In genomic region chr13:47693815-47694214, GRCm38 (mm10) we compare ENCODE assay signal across 27 mouse cellular contexts.
DNase-seq lines count a peak whose midpoint lies in the region; ATAC-seq and TF ChIP-seq lines count a peak whose summit lies in the region.
"Had no signal": no experiment of that assay in that cellular context is flagged by ENCODE, and none has a peak within 500 bp of the region (broad histone marks: within the 10 kb centered on the region; RNA-seq: fewer than 3 reads in every experiment).

No protein-coding gene starts in this region.

- H3K4me1 ChIP-seq in heart, embryonic 11.5 days (ENCODE audit: control insufficient read depth, insufficient read depth, low read length): no peaks in the 10 kb centered on the region
- no peaks in the 10 kb centered on the region for H3K4me1 ChIP-seq in liver, embryonic 11.5 days (replicated peaks; ENCODE audit: control insufficient read depth, insufficient read depth, low read length)
- no peaks in the 10 kb centered on the region for H3K4me1 ChIP-seq in liver, embryonic 14.5 days (replicated peaks; ENCODE audit: control insufficient read depth in 2 of 2, insufficient read depth in 2 of 2, low read length in 1 of 2)
- H3K4me1 ChIP-seq in liver, postnatal 0 days (ENCODE audit: insufficient read depth): 0 out of 2 replicates have a peak, but pooled peaks cover 4% of the 10 kb centered on the region
- H3K4me1 ChIP-seq: forebrain, embryonic 10.5 days; forebrain, embryonic 13.5 days; heart, embryonic 12.5 days; heart, embryonic 15.5 days; hindbrain, embryonic 10.5 days; hindbrain, embryonic 13.5 days had no signal

- WGBS in heart, embryonic 11.5 days (ENCODE audit: insufficient replicate concordance): 85% methylated on average over 14 of the region's 14 CpGs
- 79% methylated on average over 14 of the region's 14 CpGs for WGBS in liver, embryonic 11.5 days
- WGBS in liver, embryonic 14.5 days (ENCODE audit: insufficient replicate concordance): 65% methylated on average over 14 of the region's 14 CpGs
- 56% methylated on average over 14 of the region's 14 CpGs for WGBS in liver, postnatal 0 days (ENCODE audit: insufficient replicate concordance)

- no peak overlapping the region for H3K27ac ChIP-seq in heart, embryonic 11.5 days (ENCODE audit: low read depth, low read length)
- no peak overlapping the region; the same call in 1 of the 2 replicates for H3K27ac ChIP-seq in liver, embryonic 11.5 days (ENCODE audit: low read depth, low read length)
- H3K27ac ChIP-seq in liver, embryonic 14.5 days: no peak overlapping the region
- H3K27ac ChIP-seq in liver, postnatal 0 days (ENCODE audit: low read depth): no peak overlapping the region
- H3K27ac ChIP-seq: forebrain, embryonic 10.5 days; forebrain, embryonic 13.5 days; heart, embryonic 15.5 days; hindbrain, embryonic 10.5 days; hindbrain, embryonic 13.5 days had no signal

- peak; percentile 52 for DNase-seq in heart, adult 11 months
- DNase-seq in liver, embryonic 11.5 days (ENCODE audit: low spot score): no peak
- peak in 1 of 3 experiments; percentile 1 for DNase-seq in liver, embryonic 14.5 days (ENCODE audit: low read depth in 3 of 3, low spot score in 3 of 3)
- peak; percentile 38 for DNase-seq in liver, postnatal 0 days
- DNase-seq in left cerebral cortex, postnatal 25 days (ENCODE audit: low spot score in 2 of 2): no peak
- DNase-seq in kidney, adult 18-20 months: no peak
- no peak for DNase-seq in kidney, postnatal 10 days
- DNase-seq: adrenal gland, adult 8-10 months; adrenal gland, postnatal 25 days; cerebellum, adult 11-12 months; cerebellum, adult 8-10 months; cerebellum, postnatal 10 days; gastrocnemius, postnatal 10 days; gastrocnemius, postnatal 36 days; heart, postnatal 10 days; heart, postnatal 36 days had no signal

- intact Hi-C loops in left cerebral cortex, postnatal 25 days (cut with DNase I): no loop called here

- H3K9me3 ChIP-seq in heart, embryonic 11.5 days (replicated peaks; ENCODE audit: control insufficient read depth, low read length): no peaks in the 10 kb centered on the region
- H3K9me3 ChIP-seq in liver, embryonic 11.5 days (ENCODE audit: control insufficient read depth, low read length): no peaks in the 10 kb centered on the region
- no peaks in the 10 kb centered on the region for H3K9me3 ChIP-seq in liver, embryonic 14.5 days (ENCODE audit: control insufficient read depth, low read length)
- H3K9me3 ChIP-seq in liver, postnatal 0 days (ENCODE audit: low read length): no peaks in the 10 kb centered on the region
- H3K9me3 ChIP-seq: forebrain, embryonic 10.5 days; forebrain, embryonic 13.5 days; heart, embryonic 12.5 days; heart, embryonic 15.5 days; hindbrain, embryonic 10.5 days; hindbrain, embryonic 13.5 days had no signal

- no peak for ATAC-seq in heart, embryonic 11.5 days (replicated peaks; ENCODE audit: insufficient number of reproducible peaks, low FRiP score, low TSS enrichment)
- ATAC-seq in liver, embryonic 11.5 days (replicated peaks; ENCODE audit: low FRiP score): 0 out of 2 replicates have a peak, but pooled peaks have one; percentile 41
- ATAC-seq in liver, embryonic 14.5 days (ENCODE audit: insufficient read depth): peak; percentile 23; the same call in 1 of the 2 replicates
- peak; percentile 79 for ATAC-seq in liver, postnatal 0 days
- ATAC-seq: activated CD4-positive, CD25-positive, alpha-beta regulatory T cell, adult 4 months; forebrain, embryonic 13.5 days; forebrain, embryonic 16.5 days; hindbrain, embryonic 16.5 days had no signal

- no peak overlapping the region for H3K4me3 ChIP-seq in heart, embryonic 11.5 days (ENCODE audit: low read depth, low read length)
- no peak overlapping the region for H3K4me3 ChIP-seq in liver, embryonic 11.5 days (ENCODE audit: low read depth, low read length)
- no peak overlapping the region for H3K4me3 ChIP-seq in liver, embryonic 14.5 days (ENCODE audit: insufficient read depth in 1 of 2, low read depth in 2 of 2, low read length in 2 of 2)
- no peak overlapping the region for H3K4me3 ChIP-seq in liver, postnatal 0 days (ENCODE audit: low read depth, low read length)
- H3K4me3 ChIP-seq: forebrain, embryonic 10.5 days; forebrain, embryonic 13.5 days; heart, embryonic 12.5 days; heart, embryonic 15.5 days; hindbrain, embryonic 10.5 days; hindbrain, embryonic 13.5 days had no signal

- TF ChIP-seq EP300 in liver, embryonic 14.5 days (IDR thresholded peaks at IDR 0.05; ENCODE audit: low read depth): no peak
- TF ChIP-seq EP300 in liver, postnatal 0 days (IDR thresholded peaks at IDR 0.05; ENCODE audit: low read depth): no peak

- H3K36me3 ChIP-seq in heart, embryonic 11.5 days (ENCODE audit: control insufficient read depth, insufficient read depth, low read length): no peaks in the 10 kb centered on the region
- no peaks in the 10 kb centered on the region for H3K36me3 ChIP-seq in liver, embryonic 11.5 days (ENCODE audit: control insufficient read depth, insufficient read depth, low read length)
- H3K36me3 ChIP-seq in liver, embryonic 14.5 days (replicated peaks; ENCODE audit: control insufficient read depth, insufficient read depth, low read depth): no peaks in the 10 kb centered on the region
- H3K36me3 ChIP-seq in liver, postnatal 0 days (replicated peaks; ENCODE audit: insufficient read depth, low read length): no peaks in the 10 kb centered on the region
- H3K36me3 ChIP-seq: forebrain, embryonic 10.5 days; G1E; heart, embryonic 12.5 days; heart, embryonic 15.5 days; hindbrain, embryonic 10.5 days; hindbrain, embryonic 13.5 days had no signal

- no peak for TF ChIP-seq CTCF in liver, embryonic 14.5 days (IDR thresholded peaks at IDR 0.05; ENCODE audit: low read depth)
- no peak for TF ChIP-seq CTCF in liver, postnatal 0 days (IDR thresholded peaks at IDR 0.05; ENCODE audit: low read depth)

- no peak overlapping the region for H3K4me2 ChIP-seq in heart, embryonic 11.5 days
- H3K4me2 ChIP-seq in liver, embryonic 11.5 days: no peak overlapping the region
- H3K4me2 ChIP-seq in liver, embryonic 14.5 days (ENCODE audit: low read depth): peak overlapping the region; percentile 15; the same call in 1 of the 2 replicates
- peak overlapping the region; percentile 47 for H3K4me2 ChIP-seq in liver, postnatal 0 days (ENCODE audit: low read depth, low read length)
- H3K4me2 ChIP-seq: forebrain, embryonic 13.5 days; heart, embryonic 12.5 days; heart, embryonic 15.5 days; hindbrain, embryonic 13.5 days had no signal

- no peak overlapping the region for H3K9ac ChIP-seq in heart, embryonic 11.5 days (ENCODE audit: low read depth, low read length)
- H3K9ac ChIP-seq in liver, embryonic 11.5 days (ENCODE audit: low read depth, low read length): no peak overlapping the region
- H3K9ac ChIP-seq in liver, embryonic 14.5 days (replicated peaks): no peak overlapping the region
- no peak overlapping the region for H3K9ac ChIP-seq in liver, postnatal 0 days (replicated peaks)
- H3K9ac ChIP-seq: forebrain, embryonic 13.5 days; heart, embryonic 12.5 days; heart, embryonic 15.5 days; hindbrain, embryonic 13.5 days had no signal

- H3K27me3 ChIP-seq in heart, embryonic 11.5 days (ENCODE audit: control insufficient read depth, insufficient read depth, low read length): no peaks in the 10 kb centered on the region
- no peaks in the 10 kb centered on the region for H3K27me3 ChIP-seq in liver, embryonic 11.5 days (replicated peaks; ENCODE audit: control insufficient read depth, insufficient read depth, low read length)
- no peaks in the 10 kb centered on the region for H3K27me3 ChIP-seq in liver, embryonic 14.5 days (ENCODE audit: control insufficient read depth, insufficient read depth, low read length)
- H3K27me3 ChIP-seq in liver, postnatal 0 days (ENCODE audit: insufficient read depth, low read length): no peaks in the 10 kb centered on the region
- H3K27me3 ChIP-seq: forebrain, embryonic 13.5 days; heart, embryonic 12.5 days; heart, embryonic 15.5 days; hindbrain, embryonic 13.5 days had no signal

Comparison
In these comparisons a context has a peak if more than half of its experiments do, and no peak if none do; other contexts are left out.
1. DNase-seq: peak in heart, adult 11 months (single experiment) and liver, postnatal 0 days (single experiment); none in liver, embryonic 11.5 days (single experiment), left cerebral cortex, postnatal 25 days (0 of 2), kidney, adult 18-20 months (single experiment) and kidney, postnatal 10 days (single experiment).
2. H3K4me2 ChIP-seq: peak in liver, embryonic 14.5 days (single experiment) and liver, postnatal 0 days (single experiment); none in heart, embryonic 11.5 days (single experiment) and liver, embryonic 11.5 days (single experiment).